Mouse (Mus musculus) brain, embryonic 14.5 days (tissue): ENCODE results near the gene Btbd11.

ENCODE experiments used
- CTCF ChIP-seq: fragments of 200-500 bp; IDR thresholded peaks from 2 replicates; pipeline ENCODE4 v1.5.1; 2012; ENCODE audit warnings: inconsistent platforms, mild to moderate bottlenecking, moderate library complexity, borderline replicate concordance; ENCODE audit not compliant: insufficient read depth, insufficient read length; ENCODE audit errors: extremely low read depth
- POLR2A ChIP-seq: fragments of 200-500 bp; IDR thresholded peaks from 2 replicates; pipeline ENCODE4 v1.6.1; 2012; ENCODE audit warnings: mild to moderate bottlenecking, inconsistent platforms, borderline replicate concordance; ENCODE audit not compliant: poor library complexity, insufficient read depth, insufficient read length, severe bottlenecking; ENCODE audit errors: extremely low read depth

- TF ChIP-seq POLR2A, result no peak
- TF ChIP-seq CTCF, result no peak
Measured at GRCm38 (mm10) chr10:85468527-85468926, 81.9 kb downstream of the Btbd11 start.
